Mouse (Mus musculus): Measurements from ENCODE around the gene Ccdc103. TPM values are rescaled to one million over a fixed set of nuclear protein-coding genes. Genes with fewer than 3 reads are reported as not detected.

The Ccdc103 gene
- total RNA-seq, 2 experiments from 2014 or later, result 1.7 to 2.7 TPM

GRCm38 (mm10) chr11:102887433-102887832, 6.4 kb downstream of the Ccdc103 start:
- no peak for DNase-seq (ENCODE audit: low spot score in 2 of 2)
- intact Hi-C loops (cut with DNase I), result no loop called here

GRCm38 (mm10) chr11:102888135-102888534, 7.1 kb downstream of the Ccdc103 start:
- DNase-seq (ENCODE audit: low spot score in 2 of 2), result peak; percentile 56 to 73
- intact Hi-C loops (cut with DNase I), result no loop called here

- intact Hi-C loops (cut with DNase I), result no loop called here
- DNase-seq (ENCODE audit: low spot score in 2 of 2), result no peak
Measured at GRCm38 (mm10) chr11:102890096-102890495, 9.1 kb downstream of the Ccdc103 start.

- DNase-seq (ENCODE audit: low spot score in 2 of 2), result peak in 1 of 2 experiments; percentile 44
- intact Hi-C loops (cut with DNase I), result no loop called here
Measured at GRCm38 (mm10) chr11:102893015-102893651, 12.1 kb downstream of the Ccdc103 start.

- DNase-seq (ENCODE audit: low spot score in 2 of 2), result no peak
- intact Hi-C loops (cut with DNase I), result no loop called here
Measured at GRCm38 (mm10) chr11:102894716-102895115, 13.7 kb downstream of the Ccdc103 start.

- intact Hi-C loops (cut with DNase I), result no loop called here
- DNase-seq (ENCODE audit: low spot score in 2 of 2), result no peak
Measured at GRCm38 (mm10) chr11:102895779-102896178, 14.8 kb downstream of the Ccdc103 start.

GRCm38 (mm10) chr11:102896641-102897040, 15.6 kb downstream of the Ccdc103 start:
- intact Hi-C loops (cut with DNase I), result no loop called here

GRCm38 (mm10) chr11:102898408-102898807, 17.4 kb downstream of the Ccdc103 start:
- intact Hi-C loops (cut with DNase I), result no loop called here
- peak in 1 of 2 experiments; percentile 31 for DNase-seq (ENCODE audit: low spot score in 2 of 2)

More at GRCm38 (mm10) chr11:102896641-102897040, 15.6 kb downstream of the Ccdc103 start:
- DNase-seq (ENCODE audit: low spot score in 2 of 2), result no peak

GRCm38 (mm10) chr11:102900763-102901162, 19.8 kb downstream of the Ccdc103 start, which contains the start of gene Gfap:
TSS of gene Gfap (minus strand) at chr11:102900912.
- intact Hi-C loops (cut with DNase I), result loop anchor here (2.0 kb wide), 2 partner anchors 92 to 154 kb away; no protein-coding TSS in a partner anchor
- peak; percentile 75 to 80 for DNase-seq (ENCODE audit: low spot score in 2 of 2)

- DNase-seq (ENCODE audit: low spot score in 2 of 2), result no peak
- intact Hi-C loops (cut with DNase I), result loop anchor here (2.0 kb wide), 2 partner anchors 92 to 154 kb away; no protein-coding TSS in a partner anchor
Measured at GRCm38 (mm10) chr11:102901199-102901598, 20.2 kb downstream of the Ccdc103 start.

- DNase-seq (ENCODE audit: low spot score in 2 of 2), result no peak
- intact Hi-C loops (cut with DNase I), result no loop called here
Measured at GRCm38 (mm10) chr11:102902107-102902506, 21.1 kb downstream of the Ccdc103 start.

- DNase-seq (ENCODE audit: low spot score in 2 of 2), result no peak
- intact Hi-C loops (cut with DNase I), result no loop called here
Measured at GRCm38 (mm10) chr11:102903654-102904053, 22.6 kb downstream of the Ccdc103 start.

- intact Hi-C loops (cut with DNase I), result no loop called here
- no peak for DNase-seq (ENCODE audit: low spot score in 2 of 2)
Measured at GRCm38 (mm10) chr11:102911376-102911775, 30.4 kb downstream of the Ccdc103 start.

- intact Hi-C loops (cut with DNase I), result no loop called here
- no peak for DNase-seq (ENCODE audit: low spot score in 2 of 2)
Measured at GRCm38 (mm10) chr11:102915380-102915779, 34.4 kb downstream of the Ccdc103 start.

GRCm38 (mm10) chr11:102918077-102918476, 37.1 kb downstream of the Ccdc103 start:
- no peak for DNase-seq (ENCODE audit: low spot score in 2 of 2)
- intact Hi-C loops (cut with DNase I), result no loop called here

GRCm38 (mm10) chr11:102921491-102921890, 40.5 kb downstream of the Ccdc103 start:
- no peak for DNase-seq (ENCODE audit: low spot score in 2 of 2)
- intact Hi-C loops (cut with DNase I), result no loop called here

GRCm38 (mm10) chr11:102924557-102925350, 43.8 kb downstream of the Ccdc103 start, which contains the start of gene Kif18b:
TSS of gene Kif18b (minus strand) at chr11:102925124.
- intact Hi-C loops (cut with DNase I), result no loop called here
- peak; percentile 92 to 96 for DNase-seq (ENCODE audit: low spot score in 2 of 2)

GRCm38 (mm10) chr11:102925351-102925717, 44.3 kb downstream of the Ccdc103 start:
- no peak for DNase-seq (ENCODE audit: low spot score in 2 of 2)
- intact Hi-C loops (cut with DNase I), result no loop called here

GRCm38 (mm10) chr11:102930672-102931071, 49.7 kb downstream of the Ccdc103 start:
- intact Hi-C loops (cut with DNase I), result no loop called here
- no peak for DNase-seq (ENCODE audit: low spot score in 2 of 2)
